Mouse (Mus musculus) lung, postnatal 0 days (tissue): ENCODE measurements around the gene Vmp1. TPM values are rescaled to one million over a fixed set of nuclear protein-coding genes. Genes with fewer than 3 reads are reported as not detected.

Experiments used
- ATAC-seq: fragments of 200-750 bp; cut with Nextera tagmentation; 2 replicates; pipeline ENCODE4 v1.8.0; 2017; ENCODE audit warnings: moderate library complexity
- DNase-seq: peaks from one replicate; pipeline ENCODE4 v3.0.0-alpha.2; 2016; ENCODE audit warnings: low spot score
- H3K27ac ChIP-seq: fragments of 300-500 bp; sonication (generic); 2 replicates; pipeline ENCODE4 v1.5.1; 2014; ENCODE audit warnings: antibody characterized with exemption, mild to moderate bottlenecking, low read length, mixed read lengths
- H3K27me3 ChIP-seq: fragments of 300-500 bp; sonication (generic); replicated peaks from 2 replicates; pipeline ENCODE4 v1.6.1; 2014; ENCODE audit warnings: low read length, mixed read lengths; ENCODE audit not compliant: insufficient read depth
- H3K36me3 ChIP-seq: fragments of 300-500 bp; sonication (generic); 2 replicates; pipeline ENCODE4 v1.6.1; 2014; ENCODE audit warnings: low read length, mixed read lengths; ENCODE audit not compliant: insufficient read depth
- H3K4me1 ChIP-seq: fragments of 300-500 bp; sonication (generic); 2 replicates; pipeline ENCODE4 v1.6.1; 2014; ENCODE audit warnings: antibody characterized with exemption, low read depth, low read length, mixed read lengths; ENCODE audit not compliant: insufficient read depth
- H3K4me2 ChIP-seq: fragments of 300-500 bp; sonication (generic); replicated peaks from 2 replicates; pipeline ENCODE4 v1.6.1; 2014; ENCODE audit warnings: low read depth, mild to moderate bottlenecking, low read length, moderate library complexity, mixed read lengths
- H3K4me3 ChIP-seq: fragments of 300-500 bp; sonication (generic); 2 replicates; pipeline ENCODE4 v1.5.1; 2014; ENCODE audit warnings: low read depth, low read length
- H3K9ac ChIP-seq: fragments of 300-500 bp; sonication (generic); replicated peaks from 2 replicates; pipeline ENCODE4 v1.6.1; 2014; ENCODE audit warnings: low read depth, mild to moderate bottlenecking
- H3K9me3 ChIP-seq: fragments of 300-500 bp; sonication (generic); 2 replicates; pipeline ENCODE4 v1.6.1; 2016; ENCODE audit warnings: low read length, mixed read lengths
- CTCF ChIP-seq: IDR thresholded peaks from 2 replicates; pipeline ENCODE4 v1.5.1; 2016; ENCODE audit warnings: antibody characterized with exemption, mild to moderate bottlenecking
- EP300 ChIP-seq: IDR thresholded peaks from 2 replicates; pipeline ENCODE4 v1.6.1; 2016; ENCODE audit warnings: antibody characterized with exemption, mild to moderate bottlenecking, control low read depth
- WGBS: fragments of 180-500 bp; shearing (Covaris S2); extraction: QIAGEN DNeasy Blood & Tissue Kit; methylation state at CpG from one replicate; pipeline ENCODE4 v1.1.7; 2014; 5-methylcytosine and 5-hydroxymethylcytosine counted together
- polyA plus RNA-seq: library from polyadenylated mRNA; unstranded; fragments of >200 nt; fragmentation: Nextera tagmentation; extraction: Ambion mirVana; gene quantifications from 2 replicates; pipeline ENCODE4 v1.2.1, GENCODE M21; 2015

Gene Vmp1
- polyA plus RNA-seq, 1 experiment from 2014 or later = 181 TPM

GRCm38 (mm10) chr11:86680729-86681128, 2.9 kb downstream of the Vmp1 start:
- ATAC-seq = no peak

GRCm38 (mm10) chr11:86678957-86679356, 4.7 kb downstream of the Vmp1 start:
- Histone ChIP-seq H3K4me3 (no peak overlapping the region), H3K36me3 (no peaks in the 10 kb centered on the region), H3K9me3 (no peaks in the 10 kb centered on the region), H3K9ac (no peak overlapping the region), H3K27me3 (no peaks in the 10 kb centered on the region), H3K27ac (peak overlapping the region; percentile 51), H3K4me1 (peaks cover 5% of the 10 kb centered on the region; the same call in 1 of the 2 replicates), H3K4me2 (0 out of 2 replicates have a peak overlapping the region, but pooled peaks have one; percentile 0)
- TF ChIP-seq EP300 (no peak), CTCF (no peak)
- ATAC-seq (peak; percentile 20), DNase-seq (peak; percentile 72)
- WGBS = 62% methylated on average over 5 of the region's 5 CpGs

More at GRCm38 (mm10) chr11:86680729-86681128, 2.9 kb downstream of the Vmp1 start:
- Histone ChIP-seq H3K9ac (no peak overlapping the region), H3K27ac (no peak overlapping the region; the same call in 1 of the 2 replicates), H3K4me2 (no peak overlapping the region), H3K4me1 (peaks cover 10% of the 10 kb centered on the region), H3K4me3 (no peak overlapping the region), H3K36me3 (no peaks in the 10 kb centered on the region), H3K9me3 (no peaks in the 10 kb centered on the region), H3K27me3 (no peaks in the 10 kb centered on the region)
- 92% methylated on average over 3 of the region's 3 CpGs for WGBS
- peak; percentile 23 for DNase-seq
- TF ChIP-seq CTCF = no peak
- TF ChIP-seq EP300 = no peak

GRCm38 (mm10) chr11:86675520-86675919, 8.1 kb downstream of the Vmp1 start:
- WGBS = 84% methylated on average over 4 of the region's 4 CpGs
- no peaks in the 10 kb centered on the region for H3K36me3 ChIP-seq

DNA sequence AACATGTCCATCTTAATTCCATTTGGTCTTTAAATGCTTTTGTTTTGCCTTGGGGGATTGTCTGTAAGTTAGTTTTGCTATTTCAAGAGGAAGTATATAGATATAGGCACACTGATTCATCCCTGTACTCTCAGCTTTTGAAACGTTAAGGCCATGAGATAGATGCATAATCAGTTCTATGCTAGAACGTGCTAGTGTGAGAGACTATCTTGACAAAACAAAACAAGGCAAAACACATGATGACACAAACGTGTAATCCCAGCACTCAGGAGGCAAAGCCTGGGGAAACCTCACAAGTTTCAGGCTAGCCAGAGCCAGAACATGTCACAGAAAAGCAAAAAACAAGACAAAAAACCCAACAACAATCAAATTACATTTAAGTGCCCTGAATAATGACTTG, 10.9 kb downstream of the Vmp1 start:
- H3K4me3 ChIP-seq = no peak overlapping the region
- no peak for DNase-seq
- H3K9me3 ChIP-seq = no peaks in the 10 kb centered on the region
- H3K36me3 ChIP-seq = no peaks in the 10 kb centered on the region
- no peak overlapping the region for H3K9ac ChIP-seq
- H3K27ac ChIP-seq = no peak overlapping the region
- TF ChIP-seq CTCF (no peak), EP300 (no peak)
- no peak for ATAC-seq
- no peak overlapping the region for H3K4me2 ChIP-seq
- no peaks in the 10 kb centered on the region for H3K4me1 ChIP-seq
- 71% methylated on average over 3 of the region's 3 CpGs for WGBS
- H3K27me3 ChIP-seq = no peaks in the 10 kb centered on the region

More at GRCm38 (mm10) chr11:86675520-86675919, 8.1 kb downstream of the Vmp1 start:
- DNase-seq (no peak), ATAC-seq (no peak)
- no peak overlapping the region for H3K9ac ChIP-seq
- H3K4me1 ChIP-seq = no peaks in the 10 kb centered on the region
- H3K9me3 ChIP-seq = no peaks in the 10 kb centered on the region
- no peak overlapping the region for H3K27ac ChIP-seq
- no peak overlapping the region for H3K4me3 ChIP-seq
- TF ChIP-seq EP300 = no peak
- TF ChIP-seq CTCF = no peak
- no peak overlapping the region for H3K4me2 ChIP-seq
- no peaks in the 10 kb centered on the region for H3K27me3 ChIP-seq

DNA sequence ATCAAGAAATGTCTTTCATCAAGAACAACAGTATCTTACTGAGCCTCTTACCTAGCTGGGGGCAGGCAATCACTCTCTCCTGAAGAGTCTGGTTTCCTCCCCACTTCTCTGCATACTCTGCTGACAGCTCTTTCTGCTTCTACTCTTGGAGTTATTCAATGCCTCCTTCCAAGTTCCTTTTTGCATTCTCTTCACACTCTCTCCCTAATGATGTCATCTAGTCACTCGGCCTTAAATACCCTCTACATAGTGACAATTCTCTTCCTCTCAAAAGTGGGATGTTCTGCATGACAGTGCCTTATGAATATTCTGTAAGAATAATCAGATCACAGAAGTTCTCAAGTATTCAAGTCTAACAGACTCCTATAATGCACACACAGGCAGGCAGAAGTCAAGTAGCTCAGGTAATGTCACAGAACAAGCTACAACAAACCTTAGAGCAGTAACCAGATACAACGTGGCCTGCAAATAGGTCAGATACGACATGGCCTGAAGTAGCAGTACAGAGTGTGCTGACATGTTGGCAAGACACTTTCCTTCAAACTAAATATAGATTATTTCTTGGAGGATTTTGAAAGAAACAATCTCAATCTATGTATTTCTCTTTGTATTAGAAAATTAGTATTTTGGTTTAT, 12.5 kb downstream of the Vmp1 start:
- Histone ChIP-seq H3K4me3 (no peak overlapping the region), H3K9ac (no peak overlapping the region), H3K27ac (no peak overlapping the region), H3K4me2 (no peak overlapping the region), H3K27me3 (no peaks in the 10 kb centered on the region), H3K36me3 (no peaks in the 10 kb centered on the region), H3K4me1 (no peaks in the 10 kb centered on the region), H3K9me3 (no peaks in the 10 kb centered on the region)
- DNase-seq (no peak), ATAC-seq (no peak)
- WGBS = 54% methylated on average over 3 of the region's 3 CpGs
- TF ChIP-seq EP300 (no peak), CTCF (no peak)

DNA sequence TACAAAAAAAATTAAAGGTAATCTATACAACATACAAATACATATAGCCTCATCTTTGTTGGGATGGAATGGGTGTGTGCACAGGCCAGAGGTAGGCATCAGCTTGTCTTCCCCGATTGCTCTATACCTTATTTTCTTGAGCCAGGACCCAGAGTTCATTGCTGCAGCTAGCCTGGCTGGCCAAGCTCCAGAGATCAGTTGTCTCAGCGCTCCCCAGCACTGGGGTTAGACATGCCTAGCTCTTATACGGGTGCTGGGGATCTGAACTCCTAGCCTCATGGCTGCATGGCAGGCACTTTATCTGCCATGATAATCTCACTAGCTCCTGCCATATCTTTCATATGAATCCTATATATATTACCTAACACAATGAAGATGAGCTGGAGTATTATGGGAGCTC, 15.5 kb downstream of the Vmp1 start:
- ATAC-seq (no peak), DNase-seq (no peak)
- H3K27me3 ChIP-seq = no peaks in the 10 kb centered on the region
- no peak overlapping the region for H3K4me3 ChIP-seq
- H3K9me3 ChIP-seq = no peaks in the 10 kb centered on the region
- TF ChIP-seq CTCF (no peak), EP300 (no peak)
- WGBS = 89% methylated on average over 3 of the region's 3 CpGs
- H3K27ac ChIP-seq = no peak overlapping the region
- no peak overlapping the region for H3K4me2 ChIP-seq
- no peaks in the 10 kb centered on the region; the same call in 1 of the 2 replicates for H3K36me3 ChIP-seq
- no peak overlapping the region for H3K9ac ChIP-seq
- H3K4me1 ChIP-seq = no peaks in the 10 kb centered on the region
